ENCODE assay signal across 25 mouse cellular contexts in the genomic region with DNA sequence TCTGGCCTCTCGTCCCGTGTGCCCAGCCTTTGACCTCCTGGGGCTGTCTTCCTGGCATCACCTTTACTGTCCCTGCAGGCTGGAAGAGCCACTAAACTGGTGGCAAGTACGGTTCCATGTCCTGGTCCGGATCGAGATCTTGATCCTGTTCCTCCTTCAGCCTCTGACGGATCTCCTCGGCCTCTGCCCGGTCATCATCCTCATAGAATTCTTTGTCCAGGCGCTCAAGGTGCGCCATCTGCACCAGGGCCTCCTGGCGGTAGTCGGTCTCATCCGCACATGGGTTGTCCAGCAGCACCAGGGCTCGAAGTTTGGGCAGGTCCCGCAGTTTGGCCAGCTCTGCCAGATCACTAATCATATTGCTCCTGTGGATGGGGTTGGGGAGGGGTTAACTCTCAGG. TPM values are rescaled to one million over a fixed set of nuclear protein-coding genes. Genes with fewer than 3 reads are reported as not detected.
A peak's percentile ranks its signal among the peaks of the same experiment; 100 is the strongest.
DNase-seq lines count a peak whose midpoint lies in the region; ATAC-seq lines count a peak whose summit lies in the region.
"Had no signal": no experiment of that assay in that cellular context is flagged by ENCODE, and none has a peak within 500 bp of the region (broad histone marks: within the 10 kb centered on the region; RNA-seq: fewer than 3 reads in every experiment).

No protein-coding gene starts in this region.

- H3K9me3 ChIP-seq in heart, embryonic 11.5 days (replicated peaks; ENCODE audit: control insufficient read depth, low read length): no peaks in the 10 kb centered on the region
- no peaks in the 10 kb centered on the region for H3K9me3 ChIP-seq in limb, embryonic 11.5 days (ENCODE audit: control insufficient read depth, low read length)
- H3K9me3 ChIP-seq in limb, embryonic 10.5 days (replicated peaks): no peaks in the 10 kb centered on the region
- no peaks in the 10 kb centered on the region for H3K9me3 ChIP-seq in forebrain, embryonic 14.5 days (replicated peaks; ENCODE audit: control insufficient read depth, low read length)
- H3K9me3 ChIP-seq: embryonic facial prominence, embryonic 15.5 days; forebrain, embryonic 15.5 days; heart, embryonic 15.5 days; kidney, embryonic 15.5 days; liver, embryonic 15.5 days; midbrain, embryonic 15.5 days; stomach, embryonic 15.5 days had no signal

- H3K36me3 ChIP-seq in heart, embryonic 11.5 days (ENCODE audit: control insufficient read depth, insufficient read depth, low read length): no peaks in the 10 kb centered on the region
- no peaks in the 10 kb centered on the region for H3K36me3 ChIP-seq in limb, embryonic 11.5 days (ENCODE audit: control insufficient read depth, insufficient read depth, low read length)
- H3K36me3 ChIP-seq in limb, embryonic 10.5 days: no peaks in the 10 kb centered on the region
- H3K36me3 ChIP-seq in forebrain, embryonic 14.5 days (ENCODE audit: control insufficient read depth, insufficient read depth, low read length): no peaks in the 10 kb centered on the region
- H3K36me3 ChIP-seq: forebrain, embryonic 15.5 days; heart, embryonic 15.5 days; kidney, embryonic 15.5 days; liver, embryonic 15.5 days; midbrain, embryonic 15.5 days; stomach, embryonic 15.5 days had no signal

- H3K4me2 ChIP-seq in heart, embryonic 11.5 days: peak overlapping the region; percentile 91; the same call in 1 of the 2 replicates
- peak overlapping the region; percentile 7; the same call in 1 of the 2 replicates for H3K4me2 ChIP-seq in limb, embryonic 11.5 days (ENCODE audit: low read depth, severe bottlenecking)
- H3K4me2 ChIP-seq in forebrain, embryonic 14.5 days (ENCODE audit: low read length): no peak overlapping the region
- H3K4me2 ChIP-seq: liver, embryonic 15.5 days had no signal

- no peak overlapping the region for H3K9ac ChIP-seq in heart, embryonic 11.5 days (ENCODE audit: low read depth, low read length)
- H3K9ac ChIP-seq in limb, embryonic 11.5 days (ENCODE audit: low read length): 0 out of 2 replicates have a peak overlapping the region, but pooled peaks have one; percentile 1
- H3K9ac ChIP-seq in forebrain, embryonic 14.5 days (ENCODE audit: low read length): no peak overlapping the region
- H3K9ac ChIP-seq: kidney, embryonic 15.5 days; liver, embryonic 15.5 days; stomach, embryonic 15.5 days had no signal

- peaks cover 22% of the 10 kb centered on the region for H3K4me1 ChIP-seq in heart, embryonic 11.5 days (ENCODE audit: control insufficient read depth, insufficient read depth, low read length)
- H3K4me1 ChIP-seq in limb, embryonic 11.5 days (ENCODE audit: control insufficient read depth, insufficient read depth, low read length): peaks cover 13% of the 10 kb centered on the region; the same call in 1 of the 2 replicates
- peaks cover 27% of the 10 kb centered on the region for H3K4me1 ChIP-seq in limb, embryonic 10.5 days
- H3K4me1 ChIP-seq in forebrain, embryonic 14.5 days (ENCODE audit: control insufficient read depth, insufficient read depth, low read length): peaks cover 5% of the 10 kb centered on the region

- H3K27me3 ChIP-seq in heart, embryonic 11.5 days (ENCODE audit: control insufficient read depth, insufficient read depth, low read length): peaks cover 13% of the 10 kb centered on the region
- peaks cover 25% of the 10 kb centered on the region for H3K27me3 ChIP-seq in limb, embryonic 11.5 days (ENCODE audit: control insufficient read depth, insufficient read depth, low read length)
- peaks cover 69% of the 10 kb centered on the region for H3K27me3 ChIP-seq in limb, embryonic 10.5 days (ENCODE audit: low read depth, poor library complexity, severe bottlenecking)
- no peaks in the 10 kb centered on the region for H3K27me3 ChIP-seq in forebrain, embryonic 14.5 days (replicated peaks; ENCODE audit: control insufficient read depth, insufficient read depth, low read length)
- H3K27me3 ChIP-seq: embryonic facial prominence, embryonic 15.5 days; forebrain, embryonic 15.5 days had no signal

- no peak for ATAC-seq in heart, embryonic 11.5 days (replicated peaks; ENCODE audit: insufficient number of reproducible peaks, low FRiP score, low TSS enrichment)
- no peak for ATAC-seq in limb, embryonic 11.5 days (ENCODE audit: insufficient number of reproducible peaks, low FRiP score, low TSS enrichment, low read depth)
- no peak for ATAC-seq in forebrain, embryonic 14.5 days

- DNase-seq in cerebellum, adult 11 months: peak; percentile 53
- DNase-seq in cerebellum, postnatal 10 days: no peak
- no peak for DNase-seq in heart, adult 9 months (ENCODE audit: low spot score in 2 of 2)
- no peak for DNase-seq in limb, embryonic 11.5 days (ENCODE audit: low spot score)
- no peak for DNase-seq in limb, embryonic 10.5 days (ENCODE audit: low spot score)
- no peak for DNase-seq in forebrain, embryonic 14.5 days (ENCODE audit: low spot score)
- DNase-seq: adrenal gland, postnatal 25 days; kidney, adult 11 months; kidney, postnatal 36 days; layer of hippocampus, adult 9-11 months; liver; lung, postnatal 4 days; thymus, postnatal 36 days had no signal

- no peak overlapping the region for H3K27ac ChIP-seq in heart, embryonic 11.5 days (ENCODE audit: low read depth, low read length)
- no peak overlapping the region for H3K27ac ChIP-seq in limb, embryonic 11.5 days (replicated peaks; ENCODE audit: low read depth, low read length)
- H3K27ac ChIP-seq in limb, embryonic 10.5 days: no peak overlapping the region
- no peak overlapping the region for H3K27ac ChIP-seq in forebrain, embryonic 14.5 days (ENCODE audit: low read depth, low read length)
- H3K27ac ChIP-seq: embryonic facial prominence, embryonic 15.5 days; heart, embryonic 15.5 days; kidney, embryonic 15.5 days; liver, embryonic 15.5 days; stomach, embryonic 15.5 days had no signal

- 73% methylated on average over 15 of the region's 15 CpGs for WGBS in heart, embryonic 11.5 days (ENCODE audit: insufficient replicate concordance)
- WGBS in limb, embryonic 11.5 days: 86% methylated on average over 15 of the region's 15 CpGs
- 83% methylated on average over 15 of the region's 15 CpGs for WGBS in limb, embryonic 10.5 days
- 92% methylated on average over 15 of the region's 15 CpGs for WGBS in forebrain, embryonic 14.5 days

- H3K4me3 ChIP-seq in heart, embryonic 11.5 days (ENCODE audit: low read depth, low read length): no peak overlapping the region
- no peak overlapping the region for H3K4me3 ChIP-seq in limb, embryonic 11.5 days (ENCODE audit: low read depth, low read length)
- no peak overlapping the region for H3K4me3 ChIP-seq in limb, embryonic 10.5 days
- H3K4me3 ChIP-seq in forebrain, embryonic 14.5 days (ENCODE audit: low read depth, low read length): no peak overlapping the region
- H3K4me3 ChIP-seq: liver, embryonic 15.5 days had no signal

RNA-seq across cellular contexts. Expression of a gene that starts 1.0 kb away (rescaled TPM):
- 5.3 TPM in 2 replicates for polyA plus RNA-seq in heart, embryonic 11.5 days (2014; fragmentation: Nextera tagmentation; extraction: Ambion mirVana)
- polyA plus RNA-seq in limb, embryonic 11.5 days (2014; fragmentation: Nextera tagmentation; extraction: Ambion mirVana): 1.8 and 3.0 TPM in 2 replicates
- polyA plus RNA-seq in limb, embryonic 10.5 days (2016; fragmentation: Nextera tagmentation; extraction: Ambion mirVana): 0.69 and 1.5 TPM in 2 replicates
- 34.6 and 49.5 TPM in 2 replicates for polyA plus RNA-seq in forebrain, embryonic 14.5 days (2014; fragmentation: Nextera tagmentation; extraction: Ambion mirVana)

RNA-seq across cellular contexts. Expression of a gene that starts 9.0 kb away (rescaled TPM):
- not detected in 2 replicates for polyA plus RNA-seq in heart, embryonic 11.5 days (2014; fragmentation: Nextera tagmentation; extraction: Ambion mirVana)
- 0.91 and 1.0 TPM in 2 replicates for polyA plus RNA-seq in limb, embryonic 11.5 days (2014; fragmentation: Nextera tagmentation; extraction: Ambion mirVana)
- polyA plus RNA-seq in limb, embryonic 10.5 days (2016; fragmentation: Nextera tagmentation; extraction: Ambion mirVana): 0.35 and 0.68 TPM in 2 replicates
- polyA plus RNA-seq in forebrain, embryonic 14.5 days (2014; fragmentation: Nextera tagmentation; extraction: Ambion mirVana): 3.4 and 3.5 TPM in 2 replicates
- polyA plus RNA-seq: liver, embryonic 15.5 days had no signal

RNA-seq across cellular contexts. Expression of a gene that starts 14.2 kb away (rescaled TPM):
- 7.4 and 9.5 TPM in 2 replicates for polyA plus RNA-seq in heart, embryonic 11.5 days (2014; fragmentation: Nextera tagmentation; extraction: Ambion mirVana)
- 13.1 and 14.0 TPM in 2 replicates for polyA plus RNA-seq in limb, embryonic 11.5 days (2014; fragmentation: Nextera tagmentation; extraction: Ambion mirVana)
- 12.9 and 14.8 TPM in 2 replicates for polyA plus RNA-seq in limb, embryonic 10.5 days (2016; fragmentation: Nextera tagmentation; extraction: Ambion mirVana)
- polyA plus RNA-seq in forebrain, embryonic 14.5 days (2014; fragmentation: Nextera tagmentation; extraction: Ambion mirVana): 12.2 and 16.6 TPM in 2 replicates

RNA-seq across cellular contexts. Expression of a gene that starts 14.7 kb away (rescaled TPM):
- polyA plus RNA-seq in heart, embryonic 11.5 days (2014; fragmentation: Nextera tagmentation; extraction: Ambion mirVana): not detected in 2 replicates
- 0.13 TPM in 1 of 2 replicates, not detected in the other for polyA plus RNA-seq in limb, embryonic 11.5 days (2014; fragmentation: Nextera tagmentation; extraction: Ambion mirVana)
- not detected in 2 replicates for polyA plus RNA-seq in limb, embryonic 10.5 days (2016; fragmentation: Nextera tagmentation; extraction: Ambion mirVana)
- not detected in 2 replicates for polyA plus RNA-seq in forebrain, embryonic 14.5 days (2014; fragmentation: Nextera tagmentation; extraction: Ambion mirVana)
- polyA plus RNA-seq: brain, embryonic 14.5 days; embryonic facial prominence, embryonic 15.5 days; forebrain, embryonic 15.5 days; gonadal fat pad, adult 2 months; heart, embryonic 15.5 days; kidney, embryonic 15.5 days; liver, embryonic 15.5 days; lung, embryonic 16.5 days; midbrain, embryonic 15.5 days; neural tube, embryonic 14.5 days; stomach, embryonic 15.5 days had no signal

RNA-seq across cellular contexts. Expression of a gene that starts 29.3 kb away (rescaled TPM):
- polyA plus RNA-seq in heart, embryonic 11.5 days (2014; fragmentation: Nextera tagmentation; extraction: Ambion mirVana): 352 and 380 TPM in 2 replicates
- 491 and 549 TPM in 2 replicates for polyA plus RNA-seq in limb, embryonic 11.5 days (2014; fragmentation: Nextera tagmentation; extraction: Ambion mirVana)
- 384 and 460 TPM in 2 replicates for polyA plus RNA-seq in limb, embryonic 10.5 days (2016; fragmentation: Nextera tagmentation; extraction: Ambion mirVana)
- polyA plus RNA-seq in forebrain, embryonic 14.5 days (2014; fragmentation: Nextera tagmentation; extraction: Ambion mirVana): 722 and 848 TPM in 2 replicates
